Comparison of ENCODE assay signal across 9 mouse cellular contexts in the genomic region with DNA sequence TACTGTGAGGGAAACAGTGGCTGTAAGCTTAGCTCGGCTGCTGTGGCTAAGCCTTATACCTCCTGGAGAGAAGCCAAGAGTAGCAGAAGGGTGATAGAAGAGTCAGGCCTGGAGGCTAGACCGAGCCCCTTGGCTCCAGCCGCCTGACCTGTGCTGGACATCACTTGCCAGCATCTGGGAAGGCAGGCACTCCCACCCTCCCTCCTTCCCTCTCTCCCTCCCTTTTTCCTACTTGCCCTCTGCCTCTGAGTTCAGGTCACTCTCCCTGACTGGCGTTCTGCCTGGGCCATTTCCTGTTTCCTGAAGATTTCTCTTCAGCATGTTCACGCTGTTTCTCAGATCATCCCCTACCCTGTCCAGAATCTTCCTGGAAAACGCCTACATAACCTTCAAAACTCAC. TPM values are rescaled to one million over a fixed set of nuclear protein-coding genes. Genes with fewer than 3 reads are reported as not detected.
DNase-seq lines count a peak whose midpoint lies in the region; ATAC-seq and TF ChIP-seq lines count a peak whose summit lies in the region.
"Had no signal": no experiment of that assay in that cellular context is flagged by ENCODE, and none has a peak within 500 bp of the region (broad histone marks: within the 10 kb centered on the region; RNA-seq: fewer than 3 reads in every experiment).

No protein-coding gene starts in this region.

- no peak overlapping the region for H3K27ac ChIP-seq in heart, adult 2 months
- H3K27ac ChIP-seq in kidney, embryonic 14.5 days (ENCODE audit: low read depth, low read length), result peak overlapping the region; percentile 25; the same call in 1 of the 2 replicates
- peak overlapping the region; percentile 1; the same call in 1 of the 2 replicates for H3K27ac ChIP-seq in olfactory bulb, adult 2 months (ENCODE audit: insufficient read depth, low read depth, low read length)
- H3K27ac ChIP-seq: midbrain, embryonic 15.5 days had no signal

- H3K79me2 ChIP-seq in heart, adult 2 months (replicated peaks; ENCODE audit: control insufficient read depth, insufficient read depth, low read length), result no peaks in the 10 kb centered on the region

- no peak for TF ChIP-seq EP300 in heart, adult 2 months (IDR thresholded peaks at IDR 0.05; ENCODE audit: insufficient read depth, low read depth, low read length)

- peak; percentile 58; the same call in 1 of the 2 replicates for ATAC-seq in kidney, embryonic 14.5 days (ENCODE audit: low FRiP score, low TSS enrichment)
- ATAC-seq: midbrain, embryonic 15.5 days had no signal

- H3K27me3 ChIP-seq in heart, adult 2 months (ENCODE audit: control insufficient read depth, insufficient read depth, low read length), result no peaks in the 10 kb centered on the region; the same call in none of the 2 replicates
- H3K27me3 ChIP-seq in kidney, embryonic 14.5 days (ENCODE audit: control insufficient read depth, insufficient read depth, low read length), result no peaks in the 10 kb centered on the region
- H3K27me3 ChIP-seq: midbrain, embryonic 15.5 days had no signal

- H3K9ac ChIP-seq in heart, adult 2 months (ENCODE audit: low read depth, low read length), result no peak overlapping the region
- H3K9ac ChIP-seq in kidney, embryonic 14.5 days (ENCODE audit: low read depth, low read length), result no peak overlapping the region
- H3K9ac ChIP-seq: midbrain, embryonic 15.5 days had no signal

- no peak overlapping the region for H3K4me3 ChIP-seq in heart, adult 2 months
- H3K4me3 ChIP-seq in kidney, embryonic 14.5 days (ENCODE audit: low read length), result no peak overlapping the region
- H3K4me3 ChIP-seq in olfactory bulb, adult 2 months (ENCODE audit: insufficient read depth, low read depth, low read length), result no peak overlapping the region
- H3K4me3 ChIP-seq: midbrain, embryonic 15.5 days had no signal

- DNase-seq in ovary, adult 18-20 months (ENCODE audit: low spot score), result peak; percentile 28
- DNase-seq in ovary, postnatal 10 days (ENCODE audit: low spot score), result no peak
- DNase-seq in heart, adult 2 months, result peak; percentile 43 to 55
- DNase-seq in frontal cortex, postnatal 25 days (ENCODE audit: low spot score in 2 of 2), result no peak
- no peak for DNase-seq in right cerebral cortex, adult 2 months (ENCODE audit: low spot score in 2 of 2)
- no peak for DNase-seq in layer of hippocampus, adult 18-20 months (ENCODE audit: low spot score in 2 of 2)

- H3K4me2 ChIP-seq in kidney, embryonic 14.5 days (replicated peaks; ENCODE audit: low read depth, low read length), result no peak overlapping the region
- H3K4me2 ChIP-seq: midbrain, embryonic 15.5 days had no signal

- no peaks in the 10 kb centered on the region for H3K9me3 ChIP-seq in kidney, embryonic 14.5 days (ENCODE audit: control insufficient read depth, low read length)
- H3K9me3 ChIP-seq: midbrain, embryonic 15.5 days had no signal

- TF ChIP-seq POLR2A in heart, adult 2 months (IDR thresholded peaks at IDR 0.05; ENCODE audit: insufficient read depth, low read depth, low read length), result no peak
- no peak for TF ChIP-seq POLR2A in olfactory bulb, adult 2 months (IDR thresholded peaks at IDR 0.05; ENCODE audit: insufficient read depth, low read depth, low read length)

- no peaks in the 10 kb centered on the region for H3K36me3 ChIP-seq in heart, adult 2 months (ENCODE audit: control insufficient read depth, insufficient read depth, low read length)
- H3K36me3 ChIP-seq in kidney, embryonic 14.5 days (ENCODE audit: control insufficient read depth, insufficient read depth, low read length), result no peaks in the 10 kb centered on the region
- H3K36me3 ChIP-seq: midbrain, embryonic 15.5 days had no signal

- 30% methylated on average over 6 of the region's 6 CpGs for WGBS in heart, adult 2 months
- WGBS in kidney, embryonic 14.5 days, result 9% methylated on average over 6 of the region's 6 CpGs
- WGBS in olfactory bulb, adult 2 months, result 51% methylated on average over 6 of the region's 6 CpGs

- TF ChIP-seq CTCF in heart, adult 2 months (IDR thresholded peaks at IDR 0.05), result no peak
- no peak for TF ChIP-seq CTCF in olfactory bulb, adult 2 months (IDR thresholded peaks at IDR 0.05; ENCODE audit: insufficient read depth, low read depth, low read length)

- intact Hi-C loops in heart, adult 2 months (cut with DNase I), result no loop called here

- H3K4me1 ChIP-seq in heart, adult 2 months (ENCODE audit: control insufficient read depth, insufficient read depth, low read length), result peaks cover 22% of the 10 kb centered on the region
- peaks cover 41% of the 10 kb centered on the region for H3K4me1 ChIP-seq in kidney, embryonic 14.5 days (ENCODE audit: control insufficient read depth, insufficient read depth, low read length)
- peaks cover 33% of the 10 kb centered on the region for H3K4me1 ChIP-seq in olfactory bulb, adult 2 months (ENCODE audit: control insufficient read depth, insufficient read depth, low read length)
- H3K4me1 ChIP-seq: midbrain, embryonic 15.5 days had no signal

RNA-seq across cellular contexts. Expression of gene Smad3, which starts 33.5 kb away (rescaled TPM):
- 10 to 100 TPM; 12.4 to 13.0 TPM for total RNA-seq in heart, adult 2 months (2021)
- polyA plus RNA-seq in heart, adult 2 months (2012; rRNA removed), result 18.4 and 24.0 TPM in 2 replicates
- polyA plus RNA-seq in kidney, embryonic 14.5 days (2014; fragmentation: Nextera tagmentation; extraction: Ambion mirVana), result 17.6 and 21.2 TPM in 2 replicates
- not detected in 2 replicates for polyA plus RNA-seq in olfactory bulb, adult 2 months (2012; ENCODE audit: insufficient read depth, insufficient read length, low replicate concordance, missing spikeins)
- total RNA-seq in layer of hippocampus, adult 18-20 months (2021), result 10 to 100 TPM; 58.2 to 62.5 TPM

Comparison
In these comparisons a context has a peak if more than half of its experiments do, and no peak if none do; other contexts are left out.
1. DNase-seq: peak in ovary, adult 18-20 months (single experiment) and heart, adult 2 months (2 of 2); none in ovary, postnatal 10 days (single experiment), frontal cortex, postnatal 25 days (0 of 2), right cerebral cortex, adult 2 months (0 of 2) and layer of hippocampus, adult 18-20 months (0 of 2).